Mouse (Mus musculus): ENCODE results near the gene Dlgap1.

DNA sequence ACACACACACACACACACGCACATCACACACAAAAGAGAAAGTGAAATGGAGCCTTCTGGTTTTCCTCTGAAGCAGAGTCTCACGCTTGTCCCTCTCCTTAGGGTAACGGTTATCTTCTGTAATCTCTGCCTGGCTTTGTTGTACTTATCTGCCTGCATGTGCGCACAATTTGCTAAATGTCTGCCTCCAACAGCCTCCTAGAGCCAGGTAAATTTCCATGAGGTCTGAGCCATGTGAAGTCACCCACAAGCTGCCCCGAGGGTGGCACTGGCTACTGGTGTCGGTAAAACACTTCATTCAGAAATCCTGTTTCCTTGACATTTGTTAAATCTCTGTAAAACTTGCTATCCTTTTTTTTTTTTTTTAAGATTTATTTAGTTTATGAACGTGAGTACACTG, 869.2 kb downstream of the Dlgap1 start:
- TF ChIP-seq CTCF (IDR thresholded peaks at IDR 0.05) (no peak), POLR2A (IDR thresholded peaks at IDR 0.05; ENCODE audit: insufficient read depth, low read depth, low read length) (no peak)

Measured in heart, adult 2 months (tissue).